Mouse (Mus musculus): ENCODE results near the gene Spred2. TPM values are rescaled to one million over a fixed set of nuclear protein-coding genes. Genes with fewer than 3 reads are reported as not detected.

The Spred2 gene
- total and polyA plus RNA-seq, 3 experiments = 7.8 to 76.0 (median 25.9) TPM

- no peak for DNase-seq (ENCODE audit: low read depth, low spot score)
- Histone ChIP-seq H3K36me3 (ENCODE audit: control insufficient read depth in 1 of 2, insufficient read depth in 2 of 2, low read length in 2 of 2) (peaks cover 0 to 37% of the 10 kb centered on the region in 2 experiments; a peak in 3 of 4 replicates), H3K27me3 (ENCODE audit: control insufficient read depth in 1 of 2, insufficient read depth in 2 of 2, low read length in 2 of 2) (no peaks in the 10 kb centered on the region), H3K4me3 (ENCODE audit: control insufficient read depth in 1 of 2, insufficient read depth in 1 of 2, low read depth in 2 of 2, low read length in 2 of 2) (no peak overlapping the region), H3K4me1 (ENCODE audit: control insufficient read depth in 1 of 2, insufficient read depth in 2 of 2, low read length in 2 of 2) (peaks cover 15 to 38% of the 10 kb centered on the region in 2 experiments), H3K9ac (ENCODE audit: control insufficient read depth, low read depth, low read length, poor library complexity, severe bottlenecking) (no peak overlapping the region), H3K9me3 (replicated peaks; ENCODE audit: insufficient read depth, low read length) (no peaks in the 10 kb centered on the region), H3K79me2 (ENCODE audit: control insufficient read depth, insufficient read depth, low read length, poor library complexity) (peaks cover 12% of the 10 kb centered on the region), H3K27ac (ENCODE audit: control insufficient read depth, low read depth, low read length) (no peak overlapping the region)
- TF ChIP-seq ZKSCAN1 (IDR thresholded peaks at IDR 0.05; ENCODE audit: low read depth, low read length) = no peak
- no peak for TF ChIP-seq SIN3A (IDR thresholded peaks at IDR 0.05; ENCODE audit: low read length)
- no peak for TF ChIP-seq ZNF384 (IDR thresholded peaks at IDR 0.05; ENCODE audit: low read depth, low read length)
- no peak for TF ChIP-seq JUND (IDR thresholded peaks at IDR 0.05; ENCODE audit: low read depth, low read length)
- no peak for TF ChIP-seq KAT2A (conservative IDR thresholded peaks at IDR 0.05; ENCODE audit: low read depth, low read length)
- TF ChIP-seq TAL1 (IDR thresholded peaks at IDR 0.05; ENCODE audit: low read length) = no peak
- TF ChIP-seq NELFE (IDR thresholded peaks at IDR 0.05; ENCODE audit: low read depth, low read length) = no peak
- TF ChIP-seq ETS1 (IDR thresholded peaks at IDR 0.05; ENCODE audit: low read depth, low read length) = no peak
- no peak for TF ChIP-seq TBP (IDR thresholded peaks at IDR 0.05; ENCODE audit: low read depth, low read length)
Observed at GRCm38 (mm10) chr11:19982779-19983178, 58.6 kb downstream of the Spred2 start.

- Histone ChIP-seq H3K4me3 (ENCODE audit: control insufficient read depth in 1 of 2, insufficient read depth in 1 of 2, low read depth in 2 of 2, low read length in 2 of 2) (no peak overlapping the region), H3K4me1 (ENCODE audit: control insufficient read depth in 1 of 2, insufficient read depth in 2 of 2, low read length in 2 of 2) (peaks cover 17 to 44% of the 10 kb centered on the region in 2 experiments), H3K27ac (ENCODE audit: control insufficient read depth, low read depth, low read length) (no peak overlapping the region), H3K27me3 (ENCODE audit: control insufficient read depth in 1 of 2, insufficient read depth in 2 of 2, low read length in 2 of 2) (no peaks in the 10 kb centered on the region), H3K9ac (ENCODE audit: control insufficient read depth, low read depth, low read length, poor library complexity, severe bottlenecking) (no peak overlapping the region), H3K36me3 (ENCODE audit: control insufficient read depth in 1 of 2, insufficient read depth in 2 of 2, low read length in 2 of 2) (peaks cover 0 to 42% of the 10 kb centered on the region in 2 experiments; a peak in 3 of 4 replicates), H3K9me3 (replicated peaks; ENCODE audit: insufficient read depth, low read length) (no peaks in the 10 kb centered on the region), H3K79me2 (ENCODE audit: control insufficient read depth, insufficient read depth, low read length, poor library complexity) (peaks cover 16% of the 10 kb centered on the region)
- TF ChIP-seq TAL1 (IDR thresholded peaks at IDR 0.05; ENCODE audit: low read length) (no peak), ELF1 (IDR thresholded peaks at IDR 0.05; ENCODE audit: low read depth, low read length) (no peak), EP300 (IDR thresholded peaks at IDR 0.05; ENCODE audit: low read depth in 1 of 2, low read length in 2 of 2) (no peak), ZNF384 (IDR thresholded peaks at IDR 0.05; ENCODE audit: low read depth, low read length) (no peak)
- no peak for DNase-seq (ENCODE audit: low read depth, low spot score)
Observed at GRCm38 (mm10) chr11:19983298-19983697, 59.1 kb downstream of the Spred2 start.

GRCm38 (mm10) chr11:19984029-19984428 lies 59.9 kb downstream of the Spred2 start:
- no peak for TF ChIP-seq NELFE (IDR thresholded peaks at IDR 0.05; ENCODE audit: low read depth, low read length)
- no peak for TF ChIP-seq MAX (IDR thresholded peaks at IDR 0.05; ENCODE audit: low read length)
- no peak for TF ChIP-seq CTCF (IDR thresholded peaks at IDR 0.05 in 2 of 3, conservative IDR thresholded peaks at IDR 0.05 in 1 of 3; ENCODE audit: control insufficient read depth in 1 of 3, insufficient read depth in 1 of 3, low read depth in 2 of 3, low read length in 3 of 3, poor library complexity in 1 of 3, severe bottlenecking in 1 of 3)
- no peak for TF ChIP-seq POLR2A (IDR thresholded peaks at IDR 0.05; ENCODE audit: control insufficient read depth in 1 of 2, insufficient read depth in 1 of 2, low read depth in 1 of 2, low read length in 2 of 2, poor library complexity in 1 of 2)
- no peak for TF ChIP-seq JUND (IDR thresholded peaks at IDR 0.05; ENCODE audit: low read depth, low read length)
- TF ChIP-seq ELF1 (IDR thresholded peaks at IDR 0.05; ENCODE audit: low read depth, low read length) = no peak
- no peak for TF ChIP-seq GABPA (IDR thresholded peaks at IDR 0.05; ENCODE audit: low read depth, low read length)
- no peak for TF ChIP-seq MAZ (IDR thresholded peaks at IDR 0.05; ENCODE audit: low read depth, low read length)
- TF ChIP-seq CHD1 (IDR thresholded peaks at IDR 0.05; ENCODE audit: low read depth, low read length) = no peak
- no peak for TF ChIP-seq BHLHE40 (IDR thresholded peaks at IDR 0.05; ENCODE audit: borderline replicate concordance, low read depth, low read length)
- no peak for TF ChIP-seq POLR2AphosphoS2 (IDR thresholded peaks at IDR 0.05; ENCODE audit: low read length)
- TF ChIP-seq KAT2A (conservative IDR thresholded peaks at IDR 0.05; ENCODE audit: low read depth, low read length) = no peak
- no peak for TF ChIP-seq TBP (IDR thresholded peaks at IDR 0.05; ENCODE audit: low read depth, low read length)
- no peak for TF ChIP-seq E2F4 (IDR thresholded peaks at IDR 0.05; ENCODE audit: borderline replicate concordance, low read depth, low read length)
- no peak for TF ChIP-seq SIN3A (IDR thresholded peaks at IDR 0.05; ENCODE audit: low read length)
- no peak for TF ChIP-seq CHD2 (IDR thresholded peaks at IDR 0.05; ENCODE audit: low read length)
- no peak for TF ChIP-seq MAFK (IDR thresholded peaks at IDR 0.05; ENCODE audit: borderline replicate concordance, low read depth, low read length)
- TF ChIP-seq ETS1 (IDR thresholded peaks at IDR 0.05; ENCODE audit: low read depth, low read length) = no peak
- Histone ChIP-seq H3K4me3 (ENCODE audit: control insufficient read depth in 1 of 2, insufficient read depth in 1 of 2, low read depth in 2 of 2, low read length in 2 of 2) (no peak overlapping the region), H3K4me1 (ENCODE audit: control insufficient read depth in 1 of 2, insufficient read depth in 2 of 2, low read length in 2 of 2) (peaks cover 19 to 42% of the 10 kb centered on the region in 2 experiments), H3K36me3 (ENCODE audit: control insufficient read depth in 1 of 2, insufficient read depth in 2 of 2, low read length in 2 of 2) (peaks cover 0 to 41% of the 10 kb centered on the region in 2 experiments; a peak in 2 of 4 replicates), H3K79me2 (ENCODE audit: control insufficient read depth, insufficient read depth, low read length, poor library complexity) (peaks cover 20% of the 10 kb centered on the region), H3K9ac (ENCODE audit: control insufficient read depth, low read depth, low read length, poor library complexity, severe bottlenecking) (no peak overlapping the region), H3K27ac (ENCODE audit: control insufficient read depth, low read depth, low read length) (no peak overlapping the region), H3K27me3 (ENCODE audit: control insufficient read depth in 1 of 2, insufficient read depth in 2 of 2, low read length in 2 of 2) (no peaks in the 10 kb centered on the region), H3K9me3 (replicated peaks; ENCODE audit: insufficient read depth, low read length) (no peaks in the 10 kb centered on the region)
- no peak for DNase-seq (ENCODE audit: low read depth, low spot score)
